Mouse (Mus musculus): ENCODE measurements at regions not wholly inside any gene's neighbourhood (a gene's known extent, or its start where the extent isn't known, plus 50 kb on each side); places are given as distances from the start of the nearest gene placed in this dataset.

- H3K27me3 ChIP-seq (ENCODE audit: insufficient read depth, low read length) = no peaks in the 10 kb centered on the region
- no peaks in the 10 kb centered on the region for H3K9me3 ChIP-seq (ENCODE audit: low read length)
- 69% methylated on average over 8 of the region's 8 CpGs for WGBS
- no peak overlapping the region for H3K4me2 ChIP-seq (ENCODE audit: low read depth, low read length, poor library complexity, severe bottlenecking)
- ATAC-seq (ENCODE audit: low FRiP score) (no peak), DNase-seq (ENCODE audit: low spot score) (no peak)
- H3K36me3 ChIP-seq (ENCODE audit: insufficient read depth, low read length) = no peaks in the 10 kb centered on the region
- no peak overlapping the region for H3K4me3 ChIP-seq (ENCODE audit: low read depth, low read length)
- H3K4me1 ChIP-seq (ENCODE audit: insufficient read depth, low read length) = no peaks in the 10 kb centered on the region
- no peak overlapping the region for H3K9ac ChIP-seq (replicated peaks; ENCODE audit: low read length, poor library complexity, severe bottlenecking)
- H3K27ac ChIP-seq (ENCODE audit: low read depth, low read length) = no peak overlapping the region
- TF ChIP-seq CTCF (IDR thresholded peaks at IDR 0.05) = no peak
These were observed 378.2 kb downstream of the Gm9195 start for GRCm38 (mm10) chr14:72113377-72113993.

- no peak for TF ChIP-seq CTCF (IDR thresholded peaks at IDR 0.05)
- Histone ChIP-seq H3K9me3 (ENCODE audit: low read length) (no peaks in the 10 kb centered on the region), H3K9ac (replicated peaks; ENCODE audit: low read length, poor library complexity, severe bottlenecking) (no peak overlapping the region), H3K4me3 (ENCODE audit: low read depth, low read length) (no peak overlapping the region), H3K4me1 (ENCODE audit: insufficient read depth, low read length) (no peaks in the 10 kb centered on the region), H3K36me3 (ENCODE audit: insufficient read depth, low read length) (no peaks in the 10 kb centered on the region), H3K4me2 (ENCODE audit: low read depth, low read length, poor library complexity, severe bottlenecking) (no peak overlapping the region), H3K27me3 (ENCODE audit: insufficient read depth, low read length) (no peaks in the 10 kb centered on the region), H3K27ac (ENCODE audit: low read depth, low read length) (no peak overlapping the region)
- ATAC-seq (ENCODE audit: low FRiP score) (no peak), DNase-seq (ENCODE audit: low spot score) (no peak)
- 84% methylated on average over 2 of the region's 2 CpGs for WGBS
These were observed 380.9 kb downstream of the Gm9195 start for GRCm38 (mm10) chr14:72110689-72111088.

- Histone ChIP-seq H3K4me2 (ENCODE audit: low read depth, low read length, poor library complexity, severe bottlenecking) (no peak overlapping the region), H3K4me3 (ENCODE audit: low read depth, low read length) (no peak overlapping the region), H3K27ac (ENCODE audit: low read depth, low read length) (no peak overlapping the region), H3K27me3 (ENCODE audit: insufficient read depth, low read length) (no peaks in the 10 kb centered on the region), H3K9ac (replicated peaks; ENCODE audit: low read length, poor library complexity, severe bottlenecking) (no peak overlapping the region), H3K36me3 (ENCODE audit: insufficient read depth, low read length) (no peaks in the 10 kb centered on the region), H3K9me3 (ENCODE audit: low read length) (no peaks in the 10 kb centered on the region), H3K4me1 (ENCODE audit: insufficient read depth, low read length) (no peaks in the 10 kb centered on the region)
- DNase-seq (ENCODE audit: low spot score) (no peak), ATAC-seq (ENCODE audit: low FRiP score) (no peak)
- WGBS = 81% methylated on average over 2 of the region's 2 CpGs
- no peak for TF ChIP-seq CTCF (IDR thresholded peaks at IDR 0.05)
These were observed 400.1 kb downstream of the Gm9195 start for GRCm38 (mm10) chr14:72091579-72091978.

- no peaks in the 10 kb centered on the region for H3K9me3 ChIP-seq (ENCODE audit: low read length)
- ATAC-seq (ENCODE audit: low FRiP score) (no peak), DNase-seq (ENCODE audit: low spot score) (no peak)
- no peak overlapping the region for H3K27ac ChIP-seq (ENCODE audit: low read depth, low read length)
- H3K4me3 ChIP-seq (ENCODE audit: low read depth, low read length) = no peak overlapping the region
- no peak overlapping the region for H3K4me2 ChIP-seq (ENCODE audit: low read depth, low read length, poor library complexity, severe bottlenecking)
- WGBS = 77% methylated on average over 3 of the region's 3 CpGs
- H3K9ac ChIP-seq (replicated peaks; ENCODE audit: low read length, poor library complexity, severe bottlenecking) = no peak overlapping the region
- H3K4me1 ChIP-seq (ENCODE audit: insufficient read depth, low read length) = no peaks in the 10 kb centered on the region
- no peaks in the 10 kb centered on the region for H3K27me3 ChIP-seq (ENCODE audit: insufficient read depth, low read length)
- no peaks in the 10 kb centered on the region for H3K36me3 ChIP-seq (ENCODE audit: insufficient read depth, low read length)
- no peak for TF ChIP-seq CTCF (IDR thresholded peaks at IDR 0.05)
These were observed 410.2 kb downstream of the Gm9195 start for GRCm38 (mm10) chr14:72081473-72081872.

- TF ChIP-seq CTCF (IDR thresholded peaks at IDR 0.05) = no peak
- H3K4me2 ChIP-seq (ENCODE audit: low read depth, low read length, poor library complexity, severe bottlenecking) = no peak overlapping the region
These were observed 427.4 kb downstream of the Gm9195 start for GRCm38 (mm10) chr14:72064111-72064812.

GRCm38 (mm10) chr14:72042881-72043236 lies 448.8 kb downstream of the Gm9195 start:
- Histone ChIP-seq H3K4me3 (ENCODE audit: low read depth, low read length) (no peak overlapping the region), H3K27me3 (ENCODE audit: insufficient read depth, low read length) (no peaks in the 10 kb centered on the region), H3K36me3 (ENCODE audit: insufficient read depth, low read length) (no peaks in the 10 kb centered on the region), H3K9ac (replicated peaks; ENCODE audit: low read length, poor library complexity, severe bottlenecking) (no peak overlapping the region), H3K9me3 (ENCODE audit: low read length) (no peaks in the 10 kb centered on the region), H3K4me2 (ENCODE audit: low read depth, low read length, poor library complexity, severe bottlenecking) (no peak overlapping the region), H3K4me1 (ENCODE audit: insufficient read depth, low read length) (peaks cover 14% of the 10 kb centered on the region; the same call in 1 of the 2 replicates), H3K27ac (ENCODE audit: low read depth, low read length) (peak overlapping the region; percentile 69)
- TF ChIP-seq CTCF (IDR thresholded peaks at IDR 0.05) = peak; percentile 36; the same call in 1 of the 2 replicates
- DNase-seq (ENCODE audit: low spot score) (peak; percentile 82), ATAC-seq (ENCODE audit: low FRiP score) (peak; percentile 89)
- WGBS = 8% methylated on average over 2 of the region's 2 CpGs

More at GRCm38 (mm10) chr14:72064111-72064812, 427.4 kb downstream of the Gm9195 start:
- Histone ChIP-seq H3K4me3 (ENCODE audit: low read depth, low read length) (no peak overlapping the region), H3K36me3 (ENCODE audit: insufficient read depth, low read length) (no peaks in the 10 kb centered on the region), H3K9ac (replicated peaks; ENCODE audit: low read length, poor library complexity, severe bottlenecking) (no peak overlapping the region), H3K27ac (ENCODE audit: low read depth, low read length) (no peak overlapping the region), H3K27me3 (ENCODE audit: insufficient read depth, low read length) (no peaks in the 10 kb centered on the region), H3K4me1 (ENCODE audit: insufficient read depth, low read length) (no peaks in the 10 kb centered on the region), H3K9me3 (ENCODE audit: low read length) (no peaks in the 10 kb centered on the region)
- whole genome bisulfite sequencing = 92% methylated on average over 12 of the region's 12 CpGs
- ATAC-seq (ENCODE audit: low FRiP score) = no peak
- DNase-seq (ENCODE audit: low spot score) = no peak

Data from midbrain, postnatal 0 days (tissue).